Mouse (Mus musculus) limb, embryonic 14.5 days (tissue): ENCODE data around the gene Efr3b. TPM values are rescaled to one million over a fixed set of nuclear protein-coding genes. Genes with fewer than 3 reads are reported as not detected.

Experiments used
- ATAC-seq: fragments of 200-750 bp; cut with Nextera tagmentation; 2 replicates; pipeline ENCODE4 v1.8.0; 2017; ENCODE audit warnings: low read depth, moderate number of reproducible peaks, moderate TSS enrichment; ENCODE audit not compliant: low FRiP score
- DNase-seq: peaks from one replicate; pipeline ENCODE4 v3.0.0-alpha.2; 2015; ENCODE audit warnings: low spot score
- H3K27ac ChIP-seq: fragments of 300-500 bp; sonication (generic); replicated peaks from 2 replicates; pipeline ENCODE4 v1.5.1; 2014; ENCODE audit warnings: low read depth, mild to moderate bottlenecking, low read length, moderate library complexity, mixed read lengths
- H3K27me3 ChIP-seq: fragments of 300-500 bp; sonication (generic); 2 replicates; pipeline ENCODE4 v1.6.1; 2014; ENCODE audit warnings: low read length, mixed read lengths; ENCODE audit not compliant: control insufficient read depth, insufficient read depth
- H3K36me3 ChIP-seq: fragments of 300-500 bp; sonication (generic); 2 replicates; pipeline ENCODE4 v1.6.1; 2014; ENCODE audit warnings: mild to moderate bottlenecking, low read length, moderate library complexity, mixed read lengths; ENCODE audit not compliant: control insufficient read depth, insufficient read depth
- H3K4me1 ChIP-seq: fragments of 300-500 bp; sonication (generic); 2 replicates; pipeline ENCODE4 v1.6.1; 2014; ENCODE audit warnings: antibody characterized with exemption, low read length, mixed read lengths; ENCODE audit not compliant: control insufficient read depth, insufficient read depth
- H3K4me2 ChIP-seq: fragments of 300-500 bp; sonication (generic); replicated peaks from 2 replicates; pipeline ENCODE4 v1.6.1; 2014; ENCODE audit warnings: low read depth, mild to moderate bottlenecking, low read length, moderate library complexity; ENCODE audit not compliant: severe bottlenecking
- H3K4me3 ChIP-seq: fragments of 300-500 bp; sonication (generic); replicated peaks from 2 replicates; pipeline ENCODE4 v1.5.1; 2014; ENCODE audit warnings: low read length
- H3K9ac ChIP-seq: fragments of 300-500 bp; sonication (generic); 2 replicates; pipeline ENCODE4 v1.6.1; 2014; ENCODE audit warnings: mild to moderate bottlenecking, low read depth, low read length, moderate library complexity; ENCODE audit not compliant: severe bottlenecking
- H3K9me3 ChIP-seq: fragments of 300-500 bp; sonication (generic); 2 replicates; pipeline ENCODE4 v1.6.1; 2016; ENCODE audit warnings: low read length; ENCODE audit not compliant: control insufficient read depth
- POLR2A ChIP-seq: fragments of 200-500 bp; IDR thresholded peaks from 2 replicates; pipeline ENCODE4 v1.8.0; 2012; ENCODE audit warnings: inconsistent platforms, mild to moderate bottlenecking, moderate library complexity, borderline replicate concordance; ENCODE audit not compliant: insufficient read depth, insufficient read length; ENCODE audit errors: extremely low read depth
- WGBS: fragments of 180-500 bp; shearing (Covaris S2); extraction: QIAGEN DNeasy Blood & Tissue Kit; methylation state at CpG from one replicate; pipeline ENCODE4 v1.1.7; 2014; 5-methylcytosine and 5-hydroxymethylcytosine counted together
- polyA plus RNA-seq, 2 experiments: library from polyadenylated mRNA; depleted of rRNA in 1 of 2; stranded (reverse) in 1 of 2; unstranded in 1 of 2; fragments of >200 nt; fragmentation: Nextera tagmentation in 1 of 2; extraction: Ambion mirVana in 1 of 2; gene quantifications; 2 replicates each; pipeline versions ENCODE4 v1.2.1 to v1.2.3; 2012 to 2014

Efr3b gene
- polyA plus RNA-seq, 2 experiments = 3.5 to 6.2 TPM

DNA sequence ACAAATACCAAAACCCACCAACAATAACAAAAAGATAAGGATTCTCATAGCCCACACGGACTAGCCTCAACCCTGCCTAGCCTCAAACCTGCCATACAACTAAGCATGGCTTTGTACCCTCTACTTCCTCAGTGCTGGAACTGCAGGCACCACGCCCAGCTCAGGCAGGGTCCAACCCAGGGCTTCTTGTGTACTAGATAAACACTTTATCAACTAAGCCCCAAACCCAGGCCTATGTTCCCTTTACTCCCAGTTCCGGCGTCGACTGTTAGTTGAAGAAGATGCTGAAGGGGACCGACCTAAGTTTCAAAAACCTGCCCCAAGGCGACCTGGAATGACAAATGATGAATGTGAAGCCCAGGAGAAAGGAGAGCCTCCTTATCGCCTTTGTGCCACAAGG is 27.2 kb upstream of the Efr3b start:
- WGBS = 70% methylated on average over 8 of the region's 8 CpGs
- ATAC-seq = no peak
- DNase-seq = no peak
- no peak for TF ChIP-seq POLR2A
- Histone ChIP-seq H3K27ac (no peak overlapping the region), H3K9ac (no peak overlapping the region), H3K9me3 (no peaks in the 10 kb centered on the region), H3K36me3 (no peaks in the 10 kb centered on the region), H3K4me2 (no peak overlapping the region), H3K4me3 (no peak overlapping the region), H3K27me3 (no peaks in the 10 kb centered on the region), H3K4me1 (no peaks in the 10 kb centered on the region)

DNA sequence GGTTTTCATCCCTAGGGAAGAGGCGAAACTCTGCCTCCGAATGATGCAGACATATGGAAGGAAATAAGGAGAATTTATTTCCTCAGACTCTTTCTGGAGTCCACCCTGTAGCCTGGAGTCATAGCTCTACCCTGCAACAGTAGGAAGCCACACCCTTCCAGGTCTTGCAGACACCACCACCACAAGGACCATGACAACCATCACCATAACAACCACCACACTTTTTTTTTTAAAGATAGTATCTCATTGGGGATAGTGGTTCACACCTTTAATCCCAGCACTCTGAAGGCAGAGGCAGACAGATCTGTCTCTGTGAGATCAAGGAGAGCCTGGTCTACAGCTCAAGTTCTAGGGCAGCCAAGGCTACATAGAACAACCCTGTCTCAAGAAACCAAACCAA is 26.8 kb upstream of the Efr3b start:
- 94% methylated on average over 2 of the region's 2 CpGs for WGBS
- Histone ChIP-seq H3K9ac (no peak overlapping the region), H3K9me3 (no peaks in the 10 kb centered on the region), H3K4me2 (no peak overlapping the region), H3K27me3 (no peaks in the 10 kb centered on the region), H3K36me3 (no peaks in the 10 kb centered on the region), H3K27ac (no peak overlapping the region), H3K4me1 (no peaks in the 10 kb centered on the region), H3K4me3 (no peak overlapping the region)
- DNase-seq (no peak), ATAC-seq (no peak)
- no peak for TF ChIP-seq POLR2A

DNA sequence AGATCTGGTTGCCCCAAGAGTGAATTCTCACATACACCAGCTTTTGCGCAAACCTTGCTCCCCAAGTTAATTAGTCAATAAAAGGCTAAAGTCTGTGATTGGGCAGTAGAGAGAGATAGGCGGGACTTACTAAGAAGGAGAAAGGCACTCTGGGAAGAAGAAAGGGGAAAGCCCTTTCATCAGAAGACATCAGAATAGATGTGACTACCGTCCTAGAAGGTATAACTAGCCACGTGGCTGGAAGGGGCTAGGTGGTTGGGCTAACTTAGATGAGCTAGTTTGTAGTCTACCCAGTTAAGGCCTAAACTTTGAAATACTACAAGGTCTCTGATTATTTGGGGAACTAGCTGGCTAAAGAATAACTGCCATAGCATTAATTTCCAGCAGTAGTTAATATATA is 21.0 kb upstream of the Efr3b start:
- ATAC-seq (no peak), DNase-seq (no peak)
- no peak for TF ChIP-seq POLR2A
- H3K4me2 ChIP-seq = no peak overlapping the region
- H3K27ac ChIP-seq = no peak overlapping the region
- no peaks in the 10 kb centered on the region for H3K4me1 ChIP-seq
- H3K4me3 ChIP-seq = no peak overlapping the region
- H3K9me3 ChIP-seq = no peaks in the 10 kb centered on the region
- no peak overlapping the region for H3K9ac ChIP-seq
- H3K27me3 ChIP-seq = no peaks in the 10 kb centered on the region
- no peaks in the 10 kb centered on the region for H3K36me3 ChIP-seq
- WGBS = 76% methylated on average over 4 of the region's 4 CpGs

DNA sequence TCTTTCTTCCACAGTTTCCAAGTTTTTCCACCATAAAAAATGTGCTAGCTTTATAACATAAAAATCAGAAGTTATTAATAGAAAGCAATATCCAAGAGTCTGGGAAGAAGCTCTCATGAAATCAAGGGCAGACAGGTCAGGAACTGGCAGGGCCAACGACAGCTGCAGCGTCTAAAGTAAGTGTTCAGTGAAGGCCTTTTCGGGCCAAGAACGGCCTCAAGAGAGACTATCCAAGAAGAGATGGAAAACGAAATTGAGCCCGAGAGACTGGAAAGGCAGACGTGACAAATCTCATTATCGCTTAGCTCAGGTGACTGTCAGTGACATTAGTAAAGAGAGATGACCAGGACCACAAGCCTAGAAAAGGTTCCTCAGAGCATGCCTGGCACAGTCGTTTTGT is 19.6 kb upstream of the Efr3b start:
- WGBS = 68% methylated on average over 9 of the region's 9 CpGs
- no peak overlapping the region for H3K4me3 ChIP-seq
- no peaks in the 10 kb centered on the region for H3K36me3 ChIP-seq
- H3K27ac ChIP-seq = no peak overlapping the region
- no peaks in the 10 kb centered on the region for H3K9me3 ChIP-seq
- H3K9ac ChIP-seq = no peak overlapping the region
- DNase-seq = no peak
- H3K4me1 ChIP-seq = no peaks in the 10 kb centered on the region
- no peaks in the 10 kb centered on the region for H3K27me3 ChIP-seq
- ATAC-seq = no peak
- no peak overlapping the region for H3K4me2 ChIP-seq
- TF ChIP-seq POLR2A = no peak

DNA sequence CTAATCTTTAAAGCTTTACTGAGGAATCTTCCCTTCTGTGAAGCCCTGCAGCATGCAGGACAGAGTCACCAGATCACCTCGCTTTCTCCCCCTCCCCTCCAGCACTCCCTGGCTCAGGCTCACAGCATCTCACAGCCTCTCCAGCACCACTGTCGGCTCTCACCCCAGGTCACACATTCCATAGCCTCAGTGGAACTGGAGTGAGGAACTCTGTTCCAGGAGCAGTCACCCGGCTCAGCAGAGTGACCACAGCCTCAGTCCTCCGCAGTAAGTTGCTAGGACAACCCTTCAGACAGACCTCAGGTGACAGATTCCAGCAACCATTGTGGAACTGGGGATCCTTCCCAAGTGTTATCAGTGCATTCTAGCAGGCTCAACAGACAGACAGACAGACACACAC is 16.1 kb upstream of the Efr3b start:
- 31% methylated on average over 4 of the region's 4 CpGs for WGBS
- TF ChIP-seq POLR2A = no peak
- ATAC-seq = no peak

DNA sequence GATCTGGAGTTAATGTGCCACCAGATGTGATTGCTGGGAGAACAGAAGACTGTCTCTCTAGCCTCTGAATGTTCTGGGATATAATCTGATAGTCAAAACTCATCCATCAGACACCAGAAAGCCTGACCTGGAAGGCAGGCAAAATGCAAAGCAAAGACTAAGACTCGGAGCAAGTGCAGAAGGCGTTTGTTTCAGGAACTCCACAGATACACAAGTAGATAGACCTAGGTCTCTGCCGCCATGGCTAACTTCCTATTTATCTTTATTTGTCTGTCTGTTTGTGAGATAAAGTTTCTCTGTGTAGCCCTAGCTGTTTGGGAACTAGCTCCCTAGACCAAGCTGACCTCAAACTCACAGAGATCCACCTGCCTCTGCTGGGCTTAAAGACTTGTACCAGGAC is 14.9 kb upstream of the Efr3b start:
- H3K4me2 ChIP-seq = no peak overlapping the region
- H3K36me3 ChIP-seq = no peaks in the 10 kb centered on the region
- ATAC-seq (no peak), DNase-seq (no peak)
- no peaks in the 10 kb centered on the region for H3K4me1 ChIP-seq
- H3K4me3 ChIP-seq = no peak overlapping the region
- no peak for TF ChIP-seq POLR2A
- no peaks in the 10 kb centered on the region for H3K9me3 ChIP-seq
- no peaks in the 10 kb centered on the region for H3K27me3 ChIP-seq
- 79% methylated on average over 3 of the region's 3 CpGs for WGBS
- H3K9ac ChIP-seq = no peak overlapping the region
- no peak overlapping the region for H3K27ac ChIP-seq

More for the DNA sequence above, 16.1 kb upstream of the Efr3b start:
- Histone ChIP-seq H3K36me3 (no peaks in the 10 kb centered on the region), H3K4me3 (no peak overlapping the region), H3K27ac (no peak overlapping the region), H3K4me1 (no peaks in the 10 kb centered on the region), H3K4me2 (no peak overlapping the region), H3K9ac (no peak overlapping the region), H3K9me3 (no peaks in the 10 kb centered on the region), H3K27me3 (no peaks in the 10 kb centered on the region)
- DNase-seq = no peak
